Mouse (Mus musculus) lung, embryonic 14.5 days (tissue): ENCODE data around the gene Fosb. TPM values are rescaled to one million over a fixed set of nuclear protein-coding genes. Genes with fewer than 3 reads are reported as not detected.
A peak's percentile ranks its signal among the peaks of the same experiment; 100 is the strongest.

ENCODE experiments used
- ATAC-seq: fragments of 200-750 bp; cut with Nextera tagmentation; 2 replicates; pipeline ENCODE4 v1.8.0; 2017; ENCODE audit warnings: mild to moderate bottlenecking, moderate TSS enrichment, moderate library complexity; ENCODE audit not compliant: insufficient read depth
- DNase-seq: peaks from one replicate; pipeline ENCODE4 v3.0.0-alpha.2; 2015
- H3K27ac ChIP-seq: fragments of 300-500 bp; sonication (generic); 2 replicates; pipeline ENCODE4 v1.5.1; 2014; ENCODE audit warnings: low read depth, mild to moderate bottlenecking, moderate library complexity
- H3K27me3 ChIP-seq: fragments of 300-500 bp; sonication (generic); 2 replicates; pipeline ENCODE4 v1.6.1; 2014; ENCODE audit warnings: low read length, control low read depth; ENCODE audit not compliant: insufficient read depth
- H3K36me3 ChIP-seq: fragments of 300-500 bp; sonication (generic); 2 replicates; pipeline ENCODE4 v1.6.1; 2014; ENCODE audit warnings: control low read depth; ENCODE audit not compliant: insufficient read depth
- H3K4me1 ChIP-seq: fragments of 300-500 bp; sonication (generic); 2 replicates; pipeline ENCODE4 v1.6.1; 2014; ENCODE audit warnings: antibody characterized with exemption, control low read depth; ENCODE audit not compliant: insufficient read depth
- H3K4me2 ChIP-seq: fragments of 300-500 bp; sonication (generic); 2 replicates; pipeline ENCODE4 v1.6.1; 2014; ENCODE audit warnings: mild to moderate bottlenecking
- H3K4me3 ChIP-seq: fragments of 300-500 bp; sonication (generic); 2 replicates; pipeline ENCODE4 v1.5.1; 2014; ENCODE audit warnings: low read depth, low read length
- H3K9ac ChIP-seq: fragments of 300-500 bp; sonication (generic); 2 replicates; pipeline ENCODE4 v1.6.1; 2014
- H3K9me3 ChIP-seq: fragments of 300-500 bp; sonication (generic); 2 replicates; pipeline ENCODE4 v1.6.1; 2016; ENCODE audit warnings: low read depth, low read length, control low read depth
- CTCF ChIP-seq: IDR thresholded peaks from 2 replicates; pipeline ENCODE4 v1.5.1; 2016; ENCODE audit warnings: antibody characterized with exemption, low read depth
- WGBS: fragments of 180-500 bp; shearing (Covaris S2); extraction: QIAGEN DNeasy Blood & Tissue Kit; methylation state at CpG from one replicate; pipeline ENCODE4 v1.1.7; 2014; 5-methylcytosine and 5-hydroxymethylcytosine counted together
- polyA plus RNA-seq: library from polyadenylated mRNA; unstranded; fragments of >200 nt; fragmentation: Nextera tagmentation; extraction: Ambion mirVana; gene quantifications from 2 replicates; pipeline ENCODE4 v1.2.1, GENCODE M21; 2014

Gene Fosb
- polyA plus RNA-seq, 1 experiment from 2014 or later, result not detected

DNA sequence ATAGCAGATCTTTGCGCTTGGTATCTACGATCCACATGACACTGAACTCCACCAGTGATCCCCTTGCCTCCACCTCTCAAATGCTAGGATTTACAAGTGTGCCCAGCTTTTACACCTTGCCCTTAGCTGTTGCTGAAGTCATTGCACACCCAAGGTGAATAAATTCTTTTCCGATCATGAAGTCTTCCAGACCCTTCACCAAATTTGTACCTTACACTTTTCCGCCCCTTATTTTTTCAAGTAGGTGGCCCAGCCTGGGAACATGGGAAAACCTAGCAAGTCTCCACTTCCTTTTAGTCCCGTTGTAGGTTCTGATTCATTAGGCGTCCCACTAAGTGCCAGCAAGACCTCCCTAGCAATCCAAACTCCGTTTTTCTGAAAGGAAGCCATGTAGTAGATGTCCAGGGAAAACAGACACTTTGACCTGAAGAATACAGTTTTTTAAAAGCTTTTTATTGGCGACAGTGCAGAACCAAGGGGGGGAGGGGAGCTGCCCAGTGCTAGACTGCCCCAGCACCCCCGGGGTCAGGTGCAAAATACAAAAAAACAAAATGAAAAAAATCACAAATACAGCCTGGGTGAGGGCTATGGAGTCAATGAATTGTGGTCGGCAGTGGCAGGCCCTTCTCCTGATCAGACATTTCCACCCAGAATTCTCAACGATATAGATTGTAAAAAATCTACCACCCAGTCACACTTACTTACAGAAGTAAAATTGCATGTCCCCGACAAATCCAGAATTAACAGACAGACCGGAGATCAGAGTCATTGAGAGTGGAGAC is 7.4 kb downstream of the Fosb start:
- Histone ChIP-seq H3K4me1 (no peaks in the 10 kb centered on the region), H3K9me3 (no peaks in the 10 kb centered on the region), H3K27ac (no peak overlapping the region), H3K36me3 (no peaks in the 10 kb centered on the region), H3K27me3 (peaks cover 58% of the 10 kb centered on the region), H3K4me3 (peak overlapping the region; percentile 39; the same call in 1 of the 2 replicates), H3K4me2 (peak overlapping the region; percentile 54; the same call in 1 of the 2 replicates), H3K9ac (peak overlapping the region; percentile 27; the same call in 1 of the 2 replicates)
- WGBS, result 49% methylated on average over 13 of the region's 13 CpGs
- no peak for TF ChIP-seq CTCF
- no peak for ATAC-seq
- DNase-seq, result no peak

DNA sequence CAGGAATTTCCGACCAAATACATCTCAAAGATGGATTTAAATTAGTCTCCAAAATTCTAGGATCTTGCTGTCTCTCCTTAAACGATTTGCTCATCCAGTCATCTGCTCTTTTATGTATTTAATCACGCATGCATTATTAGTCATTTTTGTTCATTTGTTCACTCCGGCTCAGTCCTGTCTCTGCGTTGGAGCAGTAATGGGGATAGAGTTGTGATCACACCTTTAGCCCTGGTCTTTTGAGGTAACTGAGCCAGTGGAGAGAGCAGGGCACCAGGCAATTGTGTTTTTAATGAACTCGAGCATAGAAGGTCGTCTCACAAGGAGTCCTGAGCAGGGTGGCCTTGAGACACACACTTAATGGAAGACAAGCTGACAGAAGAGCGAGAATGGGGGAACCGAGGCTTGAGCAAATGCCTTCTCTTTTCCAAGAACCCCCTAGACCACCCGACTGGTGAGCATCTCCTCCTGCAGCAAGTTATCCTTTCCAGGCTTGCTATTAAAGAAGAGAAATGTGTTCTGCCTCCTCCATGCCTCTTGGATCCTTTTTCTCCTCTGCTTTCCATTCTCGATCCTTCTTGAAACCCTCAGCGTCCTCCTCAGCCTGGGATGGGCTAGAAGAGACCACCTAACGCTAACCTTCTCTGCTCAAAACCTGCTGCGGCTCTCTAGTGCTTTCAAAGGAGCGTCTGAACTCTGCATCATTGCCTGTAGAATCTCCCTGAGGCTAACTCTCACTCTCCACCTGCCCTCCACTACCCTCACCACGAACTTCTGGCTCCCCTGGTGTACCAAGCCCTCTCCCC is 8.2 kb downstream of the Fosb start:
- peak overlapping the region; percentile 39 for H3K4me3 ChIP-seq
- no peak for TF ChIP-seq CTCF
- H3K4me2 ChIP-seq, result peak overlapping the region; percentile 54
- no peaks in the 10 kb centered on the region; the same call in 1 of the 2 replicates for H3K9me3 ChIP-seq
- peaks cover 50% of the 10 kb centered on the region for H3K27me3 ChIP-seq
- DNase-seq (no peak), ATAC-seq (no peak)
- H3K36me3 ChIP-seq, result no peaks in the 10 kb centered on the region
- 11% methylated on average over 16 of the region's 16 CpGs for WGBS
- H3K27ac ChIP-seq, result no peak overlapping the region
- H3K4me1 ChIP-seq, result no peaks in the 10 kb centered on the region
- H3K9ac ChIP-seq, result peak overlapping the region; percentile 27

DNA sequence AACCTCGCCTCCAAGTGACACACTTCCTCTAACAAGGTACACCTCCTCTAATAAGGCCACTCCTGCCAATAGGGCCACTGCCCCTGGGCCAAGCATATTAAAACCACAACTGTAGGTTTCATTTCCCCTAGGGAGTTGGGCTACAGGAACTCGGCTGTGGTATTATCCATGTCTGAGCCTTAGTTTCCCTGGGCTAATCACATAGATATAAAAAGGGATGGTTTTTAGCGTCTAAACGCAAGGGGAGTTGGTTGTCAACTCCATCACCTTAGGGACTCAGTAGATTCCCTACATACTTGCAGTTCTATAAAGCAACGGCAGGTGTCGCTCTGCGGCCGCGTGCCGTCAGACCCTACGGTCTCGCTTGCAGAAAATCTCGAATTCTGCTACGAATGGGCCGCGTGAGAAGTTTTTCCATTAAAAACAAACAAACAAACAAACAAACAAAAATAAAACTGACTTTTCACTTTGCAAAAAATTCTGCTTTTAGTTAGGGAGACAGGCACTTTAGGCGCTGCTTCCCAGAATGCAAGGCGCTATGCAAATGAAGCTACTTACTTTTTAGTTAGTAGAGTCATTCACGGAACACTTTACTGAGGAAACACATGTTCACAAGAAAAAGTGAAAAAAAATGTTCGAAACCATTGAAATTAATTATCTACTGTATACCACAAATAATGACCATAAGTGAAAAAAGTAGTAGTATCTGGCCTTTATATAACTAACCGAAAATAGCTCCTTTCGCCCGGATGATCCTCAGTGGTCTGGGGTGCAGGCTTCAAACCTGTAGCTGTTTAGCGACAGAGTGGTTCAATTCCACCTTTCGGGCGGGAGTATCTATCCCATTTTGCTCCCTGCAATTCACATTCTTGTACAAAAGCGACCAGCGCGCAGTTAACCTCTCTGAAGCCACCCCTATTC is 9.1 kb downstream of the Fosb start:
- peak overlapping the region; percentile 7; the same call in 1 of the 2 replicates for H3K9ac ChIP-seq
- no peak overlapping the region for H3K27ac ChIP-seq
- peak overlapping the region; percentile 54 for H3K4me2 ChIP-seq
- no peaks in the 10 kb centered on the region; the same call in 1 of the 2 replicates for H3K9me3 ChIP-seq
- DNase-seq (peak; percentile 94), ATAC-seq (peak; percentile 88)
- H3K36me3 ChIP-seq, result no peaks in the 10 kb centered on the region
- peak; percentile 96 for TF ChIP-seq CTCF
- H3K4me3 ChIP-seq, result peak overlapping the region; percentile 39
- H3K27me3 ChIP-seq, result peaks cover 41% of the 10 kb centered on the region
- no peaks in the 10 kb centered on the region for H3K4me1 ChIP-seq
- under 1% methylated on average over 29 of the region's 29 CpGs for WGBS

DNA sequence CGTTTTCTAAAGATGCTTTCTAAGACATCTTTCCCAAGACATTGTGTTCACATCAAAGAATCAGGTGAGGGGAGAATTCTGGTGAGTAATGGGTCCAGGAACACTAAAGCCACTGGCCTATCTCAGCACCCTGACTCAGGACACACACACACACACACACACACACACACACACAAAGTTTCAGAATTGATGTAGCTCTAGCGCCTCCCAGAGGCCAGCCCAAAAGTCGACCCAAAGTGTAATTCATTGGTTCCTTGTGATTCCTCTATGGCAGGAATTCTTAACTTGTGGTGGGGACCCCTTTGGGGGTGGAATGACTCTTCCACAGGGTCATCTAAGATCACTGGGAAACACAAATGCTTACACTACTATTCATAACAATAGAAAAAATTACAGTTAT is 10.7 kb downstream of the Fosb start:
- Histone ChIP-seq H3K4me3 (no peak overlapping the region), H3K9ac (no peak overlapping the region), H3K4me2 (no peak overlapping the region), H3K9me3 (no peaks in the 10 kb centered on the region; the same call in 1 of the 2 replicates), H3K27me3 (peaks cover 25% of the 10 kb centered on the region), H3K4me1 (no peaks in the 10 kb centered on the region), H3K36me3 (no peaks in the 10 kb centered on the region), H3K27ac (no peak overlapping the region)
- no peak for ATAC-seq
- WGBS, result 17% methylated on average over 3 of the region's 3 CpGs
- peak; percentile 73 for TF ChIP-seq CTCF
- peak; percentile 74 for DNase-seq

DNA sequence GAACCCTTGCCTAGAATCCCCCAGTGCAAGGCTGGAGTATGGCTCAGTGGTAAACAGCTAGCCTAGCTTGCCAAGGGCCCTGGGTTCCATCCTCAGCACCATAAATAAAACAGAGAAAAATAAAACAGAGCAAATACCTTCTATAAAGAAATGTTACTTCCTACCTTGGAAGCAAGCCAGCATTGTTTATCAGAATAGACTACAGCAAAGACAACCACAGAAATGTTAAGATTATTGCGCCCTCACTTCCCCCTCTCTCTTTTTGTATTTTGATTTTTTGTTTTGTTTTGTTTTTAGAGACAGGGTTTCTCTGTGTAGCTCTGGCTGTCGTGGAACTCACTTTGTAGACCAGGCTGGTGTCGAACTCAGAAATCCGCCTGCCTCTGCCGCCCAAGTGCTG is 12.1 kb downstream of the Fosb start:
- H3K9ac ChIP-seq, result no peak overlapping the region
- H3K4me1 ChIP-seq, result no peaks in the 10 kb centered on the region
- no peak for ATAC-seq
- no peak overlapping the region for H3K27ac ChIP-seq
- WGBS, result 89% methylated on average over 5 of the region's 5 CpGs
- H3K36me3 ChIP-seq, result no peaks in the 10 kb centered on the region
- H3K4me3 ChIP-seq, result no peak overlapping the region
- DNase-seq, result no peak
- TF ChIP-seq CTCF, result no peak
- H3K9me3 ChIP-seq, result no peaks in the 10 kb centered on the region; the same call in 1 of the 2 replicates
- peaks cover 11% of the 10 kb centered on the region for H3K27me3 ChIP-seq
- no peak overlapping the region for H3K4me2 ChIP-seq

DNA sequence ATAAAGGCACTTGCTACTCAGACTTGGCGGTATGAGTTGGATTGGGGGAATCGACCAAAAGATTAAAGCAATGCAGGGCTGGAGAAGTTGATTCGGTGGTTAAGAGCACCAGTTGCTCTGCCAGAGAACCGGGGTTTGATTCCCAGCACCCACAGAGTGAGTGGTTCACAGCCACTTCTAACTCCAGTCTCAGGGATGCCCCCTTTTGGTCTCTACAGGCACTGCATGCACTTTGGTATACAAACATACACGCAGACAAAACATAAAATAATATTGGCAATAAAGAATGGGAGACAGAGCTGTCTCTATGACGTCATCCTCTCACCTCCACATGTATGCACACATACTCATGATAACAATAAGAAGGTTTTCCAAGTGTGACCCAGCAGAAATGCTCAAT is 12.8 kb downstream of the Fosb start:
- 87% methylated on average over 6 of the region's 6 CpGs for WGBS
- TF ChIP-seq CTCF, result peak; percentile 18
- no peaks in the 10 kb centered on the region for H3K36me3 ChIP-seq

More for the DNA sequence above, 12.8 kb downstream of the Fosb start:
- ATAC-seq, result no peak
- no peak for DNase-seq
- Histone ChIP-seq H3K27ac (no peak overlapping the region), H3K4me3 (no peak overlapping the region), H3K9ac (no peak overlapping the region), H3K27me3 (peaks cover 3% of the 10 kb centered on the region), H3K9me3 (no peaks in the 10 kb centered on the region; the same call in 1 of the 2 replicates), H3K4me2 (no peak overlapping the region), H3K4me1 (no peaks in the 10 kb centered on the region)
